Mouse (Mus musculus) forebrain, embryonic 11.5 days (tissue): ENCODE results near the gene Pm20d1. TPM values are rescaled to one million over a fixed set of nuclear protein-coding genes. Genes with fewer than 3 reads are reported as not detected.

ENCODE experiments used
- ATAC-seq: fragments of 200-750 bp; cut with Nextera tagmentation; replicated peaks from 2 replicates; pipeline ENCODE4 v1.8.0; 2017; ENCODE audit warnings: moderate TSS enrichment; ENCODE audit not compliant: low FRiP score
- DNase-seq: peaks from one replicate; pipeline ENCODE4 v3.0.0-alpha.2; 2017; ENCODE audit warnings: low spot score
- H3K27ac ChIP-seq: fragments of 300-500 bp; sonication (generic); 2 replicates; pipeline ENCODE4 v1.5.1; 2014; ENCODE audit warnings: low read depth, low read length
- H3K27me3 ChIP-seq: fragments of 300-500 bp; sonication (generic); 2 replicates; pipeline ENCODE4 v1.6.1; 2014; ENCODE audit warnings: mild to moderate bottlenecking, low read length, mixed read lengths; ENCODE audit not compliant: control insufficient read depth, insufficient read depth
- H3K36me3 ChIP-seq: fragments of 300-500 bp; sonication (generic); 2 replicates; pipeline ENCODE4 v1.6.1; 2014; ENCODE audit warnings: mild to moderate bottlenecking, low read length, moderate library complexity, mixed read lengths; ENCODE audit not compliant: control insufficient read depth, insufficient read depth
- H3K4me1 ChIP-seq: fragments of 300-500 bp; sonication (generic); replicated peaks from 2 replicates; pipeline ENCODE4 v1.6.1; 2014; ENCODE audit warnings: low read length, mixed read lengths; ENCODE audit not compliant: control insufficient read depth, insufficient read depth
- H3K4me2 ChIP-seq: fragments of 300-500 bp; sonication (generic); 2 replicates; pipeline ENCODE4 v1.6.1; 2014; ENCODE audit warnings: low read depth, mild to moderate bottlenecking, low read length, moderate library complexity, mixed read lengths; ENCODE audit not compliant: severe bottlenecking
- H3K4me3 ChIP-seq: fragments of 300-500 bp; sonication (generic); 2 replicates; pipeline ENCODE4 v1.5.1; 2014; ENCODE audit warnings: low read depth, low read length
- H3K9ac ChIP-seq: fragments of 300-500 bp; sonication (generic); 2 replicates; pipeline ENCODE4 v1.6.1; 2014; ENCODE audit warnings: low read length
- H3K9me3 ChIP-seq: fragments of 300-500 bp; sonication (generic); 2 replicates; pipeline ENCODE4 v1.6.1; 2016; ENCODE audit warnings: low read length, mixed read lengths; ENCODE audit not compliant: control insufficient read depth
- WGBS: fragments of 180-500 bp; shearing (Covaris S2); extraction: QIAGEN DNeasy Blood & Tissue Kit; methylation state at CpG from one replicate; pipeline ENCODE4 v1.1.7; 2014; 5-methylcytosine and 5-hydroxymethylcytosine counted together
- polyA plus RNA-seq: library from polyadenylated mRNA; unstranded; fragments of >200 nt; fragmentation: Nextera tagmentation; extraction: Ambion mirVana; gene quantifications from 2 replicates; pipeline ENCODE4 v1.2.1, GENCODE M21; 2014

Pm20d1 gene
- polyA plus RNA-seq, 1 experiment from 2014 or later = 0.86 TPM

GRCm38 (mm10) chr1:131829279-131829678, 32.1 kb downstream of the Pm20d1 start:
- ATAC-seq (no peak), DNase-seq (no peak)
- H3K4me3 ChIP-seq = no peak overlapping the region
- H3K27ac ChIP-seq = no peak overlapping the region
- H3K4me1 ChIP-seq = peaks cover 2% of the 10 kb centered on the region; the same call in 1 of the 2 replicates
- no peaks in the 10 kb centered on the region for H3K9me3 ChIP-seq
- no peaks in the 10 kb centered on the region for H3K27me3 ChIP-seq
- peak overlapping the region; percentile 87; the same call in 1 of the 2 replicates for H3K4me2 ChIP-seq
- 0 out of 2 replicates have a peak overlapping the region, but pooled peaks have one; percentile 12 for H3K9ac ChIP-seq
- H3K36me3 ChIP-seq = no peaks in the 10 kb centered on the region
- WGBS = 56% methylated on average over 5 of the region's 5 CpGs

- H3K4me1 ChIP-seq = peaks cover 2% of the 10 kb centered on the region; the same call in 1 of the 2 replicates
- 88% methylated on average over 15 of the region's 15 CpGs for WGBS
- no peak for DNase-seq
Measured at GRCm38 (mm10) chr1:131830561-131830960, 33.4 kb downstream of the Pm20d1 start.

GRCm38 (mm10) chr1:131830971-131831641, 33.9 kb downstream of the Pm20d1 start:
- no peaks in the 10 kb centered on the region for H3K9me3 ChIP-seq
- DNase-seq (no peak), ATAC-seq (no peak)
- H3K4me1 ChIP-seq = peaks cover 2% of the 10 kb centered on the region; the same call in 1 of the 2 replicates
- H3K4me3 ChIP-seq = no peak overlapping the region
- WGBS = 79% methylated on average over 8 of the region's 8 CpGs
- no peak overlapping the region for H3K9ac ChIP-seq
- H3K27ac ChIP-seq = no peak overlapping the region
- H3K36me3 ChIP-seq = no peaks in the 10 kb centered on the region
- no peaks in the 10 kb centered on the region for H3K27me3 ChIP-seq
- no peak overlapping the region for H3K4me2 ChIP-seq

More at GRCm38 (mm10) chr1:131830561-131830960, 33.4 kb downstream of the Pm20d1 start:
- no peaks in the 10 kb centered on the region for H3K36me3 ChIP-seq
- H3K27ac ChIP-seq = no peak overlapping the region
- no peak overlapping the region for H3K4me2 ChIP-seq
- H3K9ac ChIP-seq = no peak overlapping the region
- H3K4me3 ChIP-seq = no peak overlapping the region
- H3K9me3 ChIP-seq = no peaks in the 10 kb centered on the region
- H3K27me3 ChIP-seq = no peaks in the 10 kb centered on the region
- no peak for ATAC-seq

- Histone ChIP-seq H3K9me3 (no peaks in the 10 kb centered on the region), H3K27me3 (no peaks in the 10 kb centered on the region), H3K9ac (no peak overlapping the region), H3K36me3 (no peaks in the 10 kb centered on the region; the same call in 1 of the 2 replicates), H3K4me2 (no peak overlapping the region), H3K4me3 (no peak overlapping the region), H3K27ac (no peak overlapping the region), H3K4me1 (no peaks in the 10 kb centered on the region)
- DNase-seq (no peak), ATAC-seq (no peak)
- 83% methylated on average over 3 of the region's 3 CpGs for WGBS
Measured at GRCm38 (mm10) chr1:131837035-131837434, 39.9 kb downstream of the Pm20d1 start.

- no peak for DNase-seq
- no peak overlapping the region for H3K4me3 ChIP-seq
- no peak for ATAC-seq
- no peak overlapping the region for H3K9ac ChIP-seq
- no peaks in the 10 kb centered on the region for H3K27me3 ChIP-seq
- no peaks in the 10 kb centered on the region; the same call in 1 of the 2 replicates for H3K36me3 ChIP-seq
- H3K27ac ChIP-seq = no peak overlapping the region
- H3K4me2 ChIP-seq = no peak overlapping the region
- H3K4me1 ChIP-seq = no peaks in the 10 kb centered on the region
- 87% methylated on average over 5 of the region's 5 CpGs for WGBS
- no peaks in the 10 kb centered on the region for H3K9me3 ChIP-seq
Measured at GRCm38 (mm10) chr1:131838542-131838941, 41.4 kb downstream of the Pm20d1 start.

- Histone ChIP-seq H3K4me1 (no peaks in the 10 kb centered on the region), H3K4me2 (no peak overlapping the region), H3K36me3 (no peaks in the 10 kb centered on the region; the same call in 1 of the 2 replicates), H3K9ac (no peak overlapping the region), H3K27ac (no peak overlapping the region), H3K27me3 (no peaks in the 10 kb centered on the region), H3K4me3 (no peak overlapping the region), H3K9me3 (no peaks in the 10 kb centered on the region)
- DNase-seq = no peak
- ATAC-seq = no peak
- 32% methylated on average over 2 of the region's 2 CpGs for WGBS
Measured at GRCm38 (mm10) chr1:131839279-131839678, 42.1 kb downstream of the Pm20d1 start.

GRCm38 (mm10) chr1:131842221-131842620, 45.0 kb downstream of the Pm20d1 start:
- no peaks in the 10 kb centered on the region; the same call in 1 of the 2 replicates for H3K36me3 ChIP-seq
- DNase-seq (no peak), ATAC-seq (no peak)
- no peaks in the 10 kb centered on the region for H3K4me1 ChIP-seq
- no peaks in the 10 kb centered on the region for H3K9me3 ChIP-seq
- no peak overlapping the region for H3K9ac ChIP-seq
- no peak overlapping the region for H3K4me2 ChIP-seq
- no peak overlapping the region for H3K27ac ChIP-seq
- 88% methylated on average over 4 of the region's 4 CpGs for WGBS
- H3K27me3 ChIP-seq = no peaks in the 10 kb centered on the region
- no peak overlapping the region for H3K4me3 ChIP-seq

- WGBS = 95% methylated on average over 10 of the region's 10 CpGs
- Histone ChIP-seq H3K9ac (no peak overlapping the region), H3K36me3 (no peaks in the 10 kb centered on the region; the same call in 1 of the 2 replicates)
Measured at GRCm38 (mm10) chr1:131843758-131844157, 46.6 kb downstream of the Pm20d1 start.

GRCm38 (mm10) chr1:131844883-131845282, 47.7 kb downstream of the Pm20d1 start:
- Histone ChIP-seq H3K9ac (no peak overlapping the region), H3K27me3 (no peaks in the 10 kb centered on the region), H3K36me3 (no peaks in the 10 kb centered on the region; the same call in 1 of the 2 replicates), H3K9me3 (no peaks in the 10 kb centered on the region), H3K4me2 (no peak overlapping the region), H3K4me3 (no peak overlapping the region), H3K27ac (no peak overlapping the region), H3K4me1 (no peaks in the 10 kb centered on the region)
- no peak for DNase-seq
- no peak for ATAC-seq
- 64% methylated on average over 8 of the region's 8 CpGs for WGBS

More at GRCm38 (mm10) chr1:131843758-131844157, 46.6 kb downstream of the Pm20d1 start:
- ATAC-seq (no peak), DNase-seq (no peak)
- Histone ChIP-seq H3K9me3 (no peaks in the 10 kb centered on the region), H3K27me3 (no peaks in the 10 kb centered on the region), H3K27ac (no peak overlapping the region), H3K4me1 (no peaks in the 10 kb centered on the region), H3K4me2 (no peak overlapping the region), H3K4me3 (no peak overlapping the region)
